ENCODE assay signal across 8 mouse cellular contexts in genomic region chr13:81711546-81712371, GRCm38 (mm10). TPM values are rescaled to one million over a fixed set of nuclear protein-coding genes. Genes with fewer than 3 reads are reported as not detected.
DNase-seq lines count a peak whose midpoint lies in the region; ATAC-seq lines count a peak whose summit lies in the region.

No protein-coding gene starts in this region.

- peak overlapping the region; percentile 100 for H3K4me2 ChIP-seq in lung, embryonic 16.5 days (ENCODE audit: low read depth, low read length)
- peak overlapping the region; percentile 92 for H3K4me2 ChIP-seq in hindbrain, embryonic 12.5 days (replicated peaks)
- peak overlapping the region; percentile 99 for H3K4me2 ChIP-seq in limb, embryonic 13.5 days (replicated peaks)
- H3K4me2 ChIP-seq in neural tube, embryonic 14.5 days (ENCODE audit: low read depth, low read length), result peak overlapping the region; percentile 87

- H3K4me1 ChIP-seq in lung, embryonic 16.5 days (replicated peaks; ENCODE audit: control insufficient read depth, insufficient read depth, low read length), result peaks cover 14% of the 10 kb centered on the region; the same call in 1 of the 2 replicates
- H3K4me1 ChIP-seq in forebrain, embryonic 10.5 days, result peaks cover 29% of the 10 kb centered on the region
- peaks cover 15% of the 10 kb centered on the region for H3K4me1 ChIP-seq in hindbrain, embryonic 12.5 days
- peaks cover 22% of the 10 kb centered on the region for H3K4me1 ChIP-seq in limb, embryonic 13.5 days
- H3K4me1 ChIP-seq in neural tube, embryonic 14.5 days (ENCODE audit: control insufficient read depth, insufficient read depth, low read length), result peaks cover 11% of the 10 kb centered on the region; the same call in 1 of the 2 replicates

- no peaks in the 10 kb centered on the region for H3K36me3 ChIP-seq in lung, embryonic 16.5 days (ENCODE audit: control insufficient read depth, insufficient read depth, low read length)
- 0 out of 2 replicates have a peak, but pooled peaks cover 6% of the 10 kb centered on the region for H3K36me3 ChIP-seq in forebrain, embryonic 10.5 days (replicated peaks)
- H3K36me3 ChIP-seq in hindbrain, embryonic 12.5 days, result no peaks in the 10 kb centered on the region
- H3K36me3 ChIP-seq in limb, embryonic 13.5 days, result no peaks in the 10 kb centered on the region
- H3K36me3 ChIP-seq in neural tube, embryonic 14.5 days (ENCODE audit: control insufficient read depth, insufficient read depth, low read length), result no peaks in the 10 kb centered on the region

- H3K27me3 ChIP-seq in lung, embryonic 16.5 days (ENCODE audit: control insufficient read depth, insufficient read depth, low read depth, low read length), result no peaks in the 10 kb centered on the region
- H3K27me3 ChIP-seq in forebrain, embryonic 10.5 days (ENCODE audit: poor library complexity, severe bottlenecking), result peaks cover 7% of the 10 kb centered on the region; the same call in 1 of the 2 replicates
- H3K27me3 ChIP-seq in hindbrain, embryonic 12.5 days, result no peaks in the 10 kb centered on the region
- H3K27me3 ChIP-seq in limb, embryonic 13.5 days, result no peaks in the 10 kb centered on the region
- no peaks in the 10 kb centered on the region for H3K27me3 ChIP-seq in neural tube, embryonic 14.5 days (ENCODE audit: control insufficient read depth, insufficient read depth, low read length)

- DNase-seq in lung, postnatal 36 days, result no peak
- no peak for DNase-seq in forebrain, embryonic 10.5 days (ENCODE audit: extremely low spot score, low spot score)
- no peak for DNase-seq in ovary, postnatal 10 days (ENCODE audit: low spot score)

- under 1% methylated on average over 42 of the region's 42 CpGs for WGBS in lung, embryonic 16.5 days
- WGBS in forebrain, embryonic 10.5 days, result under 1% methylated on average over 42 of the region's 42 CpGs
- under 1% methylated on average over 42 of the region's 42 CpGs for WGBS in hindbrain, embryonic 12.5 days
- WGBS in limb, embryonic 13.5 days, result under 1% methylated on average over 42 of the region's 42 CpGs
- under 1% methylated on average over 42 of the region's 42 CpGs for WGBS in neural tube, embryonic 14.5 days

- no peaks in the 10 kb centered on the region for H3K9me3 ChIP-seq in lung, embryonic 16.5 days (ENCODE audit: control insufficient read depth, low read length)
- H3K9me3 ChIP-seq in forebrain, embryonic 10.5 days, result no peaks in the 10 kb centered on the region
- no peaks in the 10 kb centered on the region for H3K9me3 ChIP-seq in hindbrain, embryonic 12.5 days (replicated peaks)
- no peaks in the 10 kb centered on the region for H3K9me3 ChIP-seq in limb, embryonic 13.5 days
- H3K9me3 ChIP-seq in neural tube, embryonic 14.5 days (ENCODE audit: control insufficient read depth, low read length), result no peaks in the 10 kb centered on the region

- peak overlapping the region; percentile 88 for H3K27ac ChIP-seq in lung, embryonic 16.5 days (ENCODE audit: low read length)
- H3K27ac ChIP-seq in forebrain, embryonic 10.5 days, result peak overlapping the region; percentile 89
- peak overlapping the region; percentile 88 for H3K27ac ChIP-seq in hindbrain, embryonic 12.5 days
- H3K27ac ChIP-seq in limb, embryonic 13.5 days, result peak overlapping the region; percentile 84
- H3K27ac ChIP-seq in neural tube, embryonic 14.5 days (ENCODE audit: low read depth, low read length), result peak overlapping the region; percentile 82

- H3K9ac ChIP-seq in lung, embryonic 16.5 days (ENCODE audit: low read length), result peak overlapping the region; percentile 67
- H3K9ac ChIP-seq in hindbrain, embryonic 12.5 days, result peak overlapping the region; percentile 69
- H3K9ac ChIP-seq in limb, embryonic 13.5 days, result peak overlapping the region; percentile 78
- H3K9ac ChIP-seq in neural tube, embryonic 14.5 days (replicated peaks; ENCODE audit: low read depth, low read length), result peak overlapping the region; percentile 76

- H3K4me3 ChIP-seq in lung, embryonic 16.5 days (ENCODE audit: low read length), result peak overlapping the region; percentile 76
- peak overlapping the region; percentile 85 for H3K4me3 ChIP-seq in forebrain, embryonic 10.5 days
- peak overlapping the region; percentile 67 for H3K4me3 ChIP-seq in hindbrain, embryonic 12.5 days
- peak overlapping the region; percentile 82 for H3K4me3 ChIP-seq in limb, embryonic 13.5 days
- H3K4me3 ChIP-seq in neural tube, embryonic 14.5 days (ENCODE audit: low read depth, low read length), result peak overlapping the region; percentile 86

- ATAC-seq in lung, embryonic 16.5 days (ENCODE audit: low read depth), result peak; percentile 17
- ATAC-seq in activated CD4-positive, CD25-positive, alpha-beta regulatory T cell, adult 4 months, result peak; percentile 0
- peak; percentile 65 for ATAC-seq in hindbrain, embryonic 12.5 days (ENCODE audit: low FRiP score)
- peak; percentile 10 for ATAC-seq in limb, embryonic 13.5 days (ENCODE audit: low FRiP score, low read depth)
- peak; percentile 42 for ATAC-seq in neural tube, embryonic 14.5 days (ENCODE audit: low read depth)

RNA-seq across cellular contexts. Expression of gene Mblac2, which starts 0.6 kb away (rescaled TPM):
- polyA plus RNA-seq in lung, embryonic 16.5 days (2015; fragmentation: Nextera tagmentation; extraction: Ambion mirVana), result 6.3 and 6.6 TPM in 2 replicates
- 10 to 100 TPM; 10.9 to 16.5 TPM for polyA plus RNA-seq in activated CD4-positive, CD25-positive, alpha-beta regulatory T cell, adult 4 months (2017; shearing (Covaris generic))
- 3.5 and 4.4 TPM in 2 replicates for polyA plus RNA-seq in forebrain, embryonic 10.5 days (2016; fragmentation: Nextera tagmentation; extraction: Ambion mirVana)
- 9.9 and 10.1 TPM in 2 replicates for polyA plus RNA-seq in hindbrain, embryonic 12.5 days (2016; fragmentation: Nextera tagmentation; extraction: Ambion mirVana)
- polyA plus RNA-seq in limb, embryonic 13.5 days (2015; fragmentation: Nextera tagmentation; extraction: Ambion mirVana), result 8.9 and 11.4 TPM in 2 replicates
- 49.9 and 58.0 TPM in 2 replicates for polyA plus RNA-seq in neural tube, embryonic 14.5 days (2014; fragmentation: Nextera tagmentation; extraction: Ambion mirVana)

RNA-seq across cellular contexts. Expression of gene Polr3g, which starts 0.9 kb away (rescaled TPM):
- polyA plus RNA-seq in lung, embryonic 16.5 days (2015; fragmentation: Nextera tagmentation; extraction: Ambion mirVana), result 7.1 and 7.2 TPM in 2 replicates
- polyA plus RNA-seq in activated CD4-positive, CD25-positive, alpha-beta regulatory T cell, adult 4 months (2017; shearing (Covaris generic)), result 10 to 100 TPM in 1 of 2 experiments, 1 to 10 TPM in 1; 7.7 to 11.5 TPM
- polyA plus RNA-seq in forebrain, embryonic 10.5 days (2016; fragmentation: Nextera tagmentation; extraction: Ambion mirVana), result 21.7 and 24.3 TPM in 2 replicates
- 7.5 and 9.0 TPM in 2 replicates for polyA plus RNA-seq in hindbrain, embryonic 12.5 days (2016; fragmentation: Nextera tagmentation; extraction: Ambion mirVana)
- 18.4 and 18.9 TPM in 2 replicates for polyA plus RNA-seq in limb, embryonic 13.5 days (2015; fragmentation: Nextera tagmentation; extraction: Ambion mirVana)
- 3.3 and 5.3 TPM in 2 replicates for polyA plus RNA-seq in neural tube, embryonic 14.5 days (2014; fragmentation: Nextera tagmentation; extraction: Ambion mirVana)

RNA-seq across cellular contexts. Expression of gene Lysmd3, which starts 54.3 kb away (rescaled TPM):
- 22.1 and 27.6 TPM in 2 replicates for polyA plus RNA-seq in lung, embryonic 16.5 days (2015; fragmentation: Nextera tagmentation; extraction: Ambion mirVana)
- polyA plus RNA-seq in activated CD4-positive, CD25-positive, alpha-beta regulatory T cell, adult 4 months (2017; shearing (Covaris generic)), result 10 to 100 TPM; 14.3 to 17.2 TPM
- 20.3 and 24.7 TPM in 2 replicates for polyA plus RNA-seq in forebrain, embryonic 10.5 days (2016; fragmentation: Nextera tagmentation; extraction: Ambion mirVana)
- polyA plus RNA-seq in hindbrain, embryonic 12.5 days (2016; fragmentation: Nextera tagmentation; extraction: Ambion mirVana), result 28.4 and 29.9 TPM in 2 replicates
- polyA plus RNA-seq in limb, embryonic 13.5 days (2015; fragmentation: Nextera tagmentation; extraction: Ambion mirVana), result 29.5 and 31.2 TPM in 2 replicates
- 23.5 and 26.6 TPM in 2 replicates for polyA plus RNA-seq in neural tube, embryonic 14.5 days (2014; fragmentation: Nextera tagmentation; extraction: Ambion mirVana)

Comparison
In these comparisons a context has a peak if more than half of its experiments do, and no peak if none do; other contexts are left out.
1. ATAC-seq: peak in every context shown above with its lines; median percentile 65 in hindbrain, embryonic 12.5 days; 42 in neural tube, embryonic 14.5 days; 17 in lung, embryonic 16.5 days; 10 in limb, embryonic 13.5 days; 0 in activated CD4-positive, CD25-positive, alpha-beta regulatory T cell, adult 4 months.